Mouse (Mus musculus) small intestine, adult 2 months (tissue): ENCODE measurements at regions not wholly inside any gene's neighbourhood (a gene's known extent, or its start where the extent isn't known, plus 50 kb on each side); places are given as distances from the start of the nearest gene placed in this dataset.

ENCODE experiments used
- CTCF ChIP-seq: fragments of 200-500 bp; IDR thresholded peaks from 2 replicates; pipeline ENCODE4 v1.5.1; 2012; ENCODE audit warnings: low read depth, mild to moderate bottlenecking, control low read depth, inconsistent platforms, low read length, moderate library complexity, mixed read lengths; ENCODE audit not compliant: insufficient replicate concordance, insufficient read length; ENCODE audit errors: extremely low read depth
- POLR2A ChIP-seq: fragments of 200-500 bp; IDR thresholded peaks from 2 replicates; pipeline ENCODE4 v1.6.1; 2012; ENCODE audit warnings: low read depth, mild to moderate bottlenecking, control low read depth, inconsistent platforms, low read length, moderate library complexity

GRCm38 (mm10) chr11:45495246-45495645, 356.6 kb upstream of the Clint1 start:
- TF ChIP-seq POLR2A (no peak), CTCF (no peak)
